Mouse (Mus musculus): ENCODE results near the gene Fbxl17. TPM values are rescaled to one million over a fixed set of nuclear protein-coding genes. Genes with fewer than 3 reads are reported as not detected.
A peak's percentile ranks its signal among the peaks of the same experiment; 100 is the strongest.

Fbxl17 gene
- total and polyA plus RNA-seq, 3 experiments, result 7.8 to 25.9 (median 25.5) TPM

- Histone ChIP-seq H3K27ac (no peak overlapping the region), H3K4me3 (no peak overlapping the region), H3K36me3 (ENCODE audit: control insufficient read depth, insufficient read depth, low read length) (no peaks in the 10 kb centered on the region), H3K4me1 (ENCODE audit: control insufficient read depth, insufficient read depth, low read length) (no peaks in the 10 kb centered on the region), H3K9ac (ENCODE audit: low read depth, low read length) (no peak overlapping the region), H3K27me3 (ENCODE audit: control insufficient read depth, insufficient read depth, low read length) (no peaks in the 10 kb centered on the region), H3K79me2 (replicated peaks; ENCODE audit: control insufficient read depth, insufficient read depth, low read length) (peaks cover 1% of the 10 kb centered on the region; the same call in 1 of the 2 replicates)
- 82% methylated on average over 5 of the region's 5 CpGs for WGBS
- TF ChIP-seq POLR2A (IDR thresholded peaks at IDR 0.05; ENCODE audit: insufficient read depth, low read depth, low read length) (no peak), CTCF (IDR thresholded peaks at IDR 0.05) (no peak), EP300 (IDR thresholded peaks at IDR 0.05; ENCODE audit: insufficient read depth, low read depth, low read length) (no peak)
- intact Hi-C loops (cut with DNase I), result no loop called here
- no peak for DNase-seq
Observed at GRCm38 (mm10) chr17:63422685-63423084, 77.1 kb downstream of the Fbxl17 start.

- TF ChIP-seq POLR2A (IDR thresholded peaks at IDR 0.05; ENCODE audit: insufficient read depth, low read depth, low read length) (no peak), EP300 (IDR thresholded peaks at IDR 0.05; ENCODE audit: insufficient read depth, low read depth, low read length) (no peak), CTCF (IDR thresholded peaks at IDR 0.05) (no peak)
- no peaks in the 10 kb centered on the region for H3K4me1 ChIP-seq (ENCODE audit: control insufficient read depth, insufficient read depth, low read length)
- no peak overlapping the region for H3K27ac ChIP-seq
- no peak overlapping the region for H3K9ac ChIP-seq (ENCODE audit: low read depth, low read length)
- no peak overlapping the region for H3K4me3 ChIP-seq
- no peak for DNase-seq
- H3K36me3 ChIP-seq (ENCODE audit: control insufficient read depth, insufficient read depth, low read length), result no peaks in the 10 kb centered on the region
- peaks cover 1% of the 10 kb centered on the region; the same call in 1 of the 2 replicates for H3K79me2 ChIP-seq (replicated peaks; ENCODE audit: control insufficient read depth, insufficient read depth, low read length)
- H3K27me3 ChIP-seq (ENCODE audit: control insufficient read depth, insufficient read depth, low read length), result no peaks in the 10 kb centered on the region
- intact Hi-C loops (cut with DNase I), result no loop called here
- 68% methylated on average over 2 of the region's 2 CpGs for WGBS
Observed at GRCm38 (mm10) chr17:63421864-63422263, 78.0 kb downstream of the Fbxl17 start.

- no peaks in the 10 kb centered on the region for H3K27me3 ChIP-seq (ENCODE audit: control insufficient read depth, insufficient read depth, low read length)
- H3K36me3 ChIP-seq (ENCODE audit: control insufficient read depth, insufficient read depth, low read length), result no peaks in the 10 kb centered on the region
- H3K4me1 ChIP-seq (ENCODE audit: control insufficient read depth, insufficient read depth, low read length), result no peaks in the 10 kb centered on the region
- no peak for DNase-seq
- peaks cover 1% of the 10 kb centered on the region; the same call in 1 of the 2 replicates for H3K79me2 ChIP-seq (replicated peaks; ENCODE audit: control insufficient read depth, insufficient read depth, low read length)
- TF ChIP-seq CTCF (IDR thresholded peaks at IDR 0.05) (no peak), POLR2A (IDR thresholded peaks at IDR 0.05; ENCODE audit: insufficient read depth, low read depth, low read length) (no peak), EP300 (IDR thresholded peaks at IDR 0.05; ENCODE audit: insufficient read depth, low read depth, low read length) (no peak)
- intact Hi-C loops (cut with DNase I), result no loop called here
- 93% methylated on average over 6 of the region's 6 CpGs for WGBS
- H3K27ac ChIP-seq, result no peak overlapping the region
- H3K4me3 ChIP-seq, result no peak overlapping the region
- no peak overlapping the region for H3K9ac ChIP-seq (ENCODE audit: low read depth, low read length)
Observed at GRCm38 (mm10) chr17:63419503-63419902, 80.3 kb downstream of the Fbxl17 start.

GRCm38 (mm10) chr17:63413973-63414580 is 85.7 kb downstream of the Fbxl17 start:
- intact Hi-C loops (cut with DNase I), result loop anchor here (1.0 to 2.0 kb wide), 2 partner anchors 53 to 90 kb away; no protein-coding TSS in a partner anchor
- Histone ChIP-seq H3K27ac (no peak overlapping the region), H3K79me2 (replicated peaks; ENCODE audit: control insufficient read depth, insufficient read depth, low read length) (no peaks in the 10 kb centered on the region), H3K27me3 (ENCODE audit: control insufficient read depth, insufficient read depth, low read length) (no peaks in the 10 kb centered on the region), H3K4me3 (no peak overlapping the region), H3K9ac (ENCODE audit: low read depth, low read length) (no peak overlapping the region), H3K4me1 (ENCODE audit: control insufficient read depth, insufficient read depth, low read length) (no peaks in the 10 kb centered on the region), H3K36me3 (ENCODE audit: control insufficient read depth, insufficient read depth, low read length) (no peaks in the 10 kb centered on the region)
- TF ChIP-seq CTCF (IDR thresholded peaks at IDR 0.05), result peak; percentile 94; the same call in 1 of the 2 replicates
- no peak for TF ChIP-seq EP300 (IDR thresholded peaks at IDR 0.05; ENCODE audit: insufficient read depth, low read depth, low read length)
- no peak for TF ChIP-seq POLR2A (IDR thresholded peaks at IDR 0.05; ENCODE audit: insufficient read depth, low read depth, low read length)
- 96% methylated on average over 1 of the region's 1 CpGs for WGBS
- no peak for DNase-seq

GRCm38 (mm10) chr17:63411564-63411963 is 88.3 kb downstream of the Fbxl17 start:
- intact Hi-C loops (cut with DNase I), result no loop called here
- no peak for DNase-seq

GRCm38 (mm10) chr17:63410101-63410500 is 89.7 kb downstream of the Fbxl17 start:
- H3K27ac ChIP-seq, result no peak overlapping the region
- TF ChIP-seq CTCF (IDR thresholded peaks at IDR 0.05) (no peak), POLR2A (IDR thresholded peaks at IDR 0.05; ENCODE audit: insufficient read depth, low read depth, low read length) (no peak), EP300 (IDR thresholded peaks at IDR 0.05; ENCODE audit: insufficient read depth, low read depth, low read length) (no peak)

More at GRCm38 (mm10) chr17:63411564-63411963, 88.3 kb downstream of the Fbxl17 start:
- Histone ChIP-seq H3K9ac (ENCODE audit: low read depth, low read length) (no peak overlapping the region), H3K27ac (no peak overlapping the region), H3K4me1 (ENCODE audit: control insufficient read depth, insufficient read depth, low read length) (no peaks in the 10 kb centered on the region), H3K4me3 (no peak overlapping the region), H3K79me2 (replicated peaks; ENCODE audit: control insufficient read depth, insufficient read depth, low read length) (peaks cover 2% of the 10 kb centered on the region; the same call in 1 of the 2 replicates), H3K27me3 (ENCODE audit: control insufficient read depth, insufficient read depth, low read length) (no peaks in the 10 kb centered on the region), H3K36me3 (ENCODE audit: control insufficient read depth, insufficient read depth, low read length) (no peaks in the 10 kb centered on the region)
- no peak for TF ChIP-seq POLR2A (IDR thresholded peaks at IDR 0.05; ENCODE audit: insufficient read depth, low read depth, low read length)
- no peak for TF ChIP-seq CTCF (IDR thresholded peaks at IDR 0.05)
- TF ChIP-seq EP300 (IDR thresholded peaks at IDR 0.05; ENCODE audit: insufficient read depth, low read depth, low read length), result no peak
- WGBS, result 47% methylated on average over 3 of the region's 3 CpGs

More at GRCm38 (mm10) chr17:63410101-63410500, 89.7 kb downstream of the Fbxl17 start:
- peaks cover 2% of the 10 kb centered on the region; the same call in 1 of the 2 replicates for H3K79me2 ChIP-seq (replicated peaks; ENCODE audit: control insufficient read depth, insufficient read depth, low read length)
- H3K4me3 ChIP-seq, result no peak overlapping the region
- no peaks in the 10 kb centered on the region for H3K36me3 ChIP-seq (ENCODE audit: control insufficient read depth, insufficient read depth, low read length)
- no peak overlapping the region for H3K9ac ChIP-seq (ENCODE audit: low read depth, low read length)
- no peaks in the 10 kb centered on the region for H3K27me3 ChIP-seq (ENCODE audit: control insufficient read depth, insufficient read depth, low read length)
- H3K4me1 ChIP-seq (ENCODE audit: control insufficient read depth, insufficient read depth, low read length), result 0 out of 2 replicates have a peak, but pooled peaks cover 2% of the 10 kb centered on the region
- 96% methylated on average over 2 of the region's 2 CpGs for WGBS
- no peak for DNase-seq
- intact Hi-C loops (cut with DNase I), result no loop called here
